Mouse (Mus musculus) limb, embryonic 11.5 days (tissue): Measurements from ENCODE around the gene P3h3. TPM values are rescaled to one million over a fixed set of nuclear protein-coding genes. Genes with fewer than 3 reads are reported as not detected.

Source experiments
- ATAC-seq: fragments of 200-750 bp; cut with Nextera tagmentation; 2 replicates; pipeline ENCODE4 v1.8.0; 2017; ENCODE audit warnings: low read depth; ENCODE audit not compliant: insufficient number of reproducible peaks, low FRiP score, low TSS enrichment
- DNase-seq: peaks from one replicate; pipeline ENCODE4 v3.0.0-alpha.2; 2015; ENCODE audit warnings: low spot score
- H3K27ac ChIP-seq: fragments of 300-500 bp; sonication (generic); replicated peaks from 2 replicates; pipeline ENCODE4 v1.5.1; 2014; ENCODE audit warnings: low read depth, mild to moderate bottlenecking, low read length
- H3K27me3 ChIP-seq: fragments of 300-500 bp; sonication (generic); 2 replicates; pipeline ENCODE4 v1.6.1; 2014; ENCODE audit warnings: mild to moderate bottlenecking, low read length, mixed read lengths; ENCODE audit not compliant: control insufficient read depth, insufficient read depth
- H3K36me3 ChIP-seq: fragments of 300-500 bp; sonication (generic); 2 replicates; pipeline ENCODE4 v1.6.1; 2014; ENCODE audit warnings: mild to moderate bottlenecking, low read length, moderate library complexity, mixed read lengths; ENCODE audit not compliant: control insufficient read depth, insufficient read depth
- H3K4me1 ChIP-seq: fragments of 300-500 bp; sonication (generic); 2 replicates; pipeline ENCODE4 v1.6.1; 2014; ENCODE audit warnings: low read length, mixed read lengths; ENCODE audit not compliant: control insufficient read depth, insufficient read depth
- H3K4me2 ChIP-seq: fragments of 300-500 bp; sonication (generic); 2 replicates; pipeline ENCODE4 v1.6.1; 2014; ENCODE audit warnings: low read depth, mild to moderate bottlenecking, moderate library complexity; ENCODE audit not compliant: severe bottlenecking
- H3K4me3 ChIP-seq: fragments of 300-500 bp; sonication (generic); 2 replicates; pipeline ENCODE4 v1.5.1; 2014; ENCODE audit warnings: low read depth, low read length
- H3K9ac ChIP-seq: fragments of 300-500 bp; sonication (generic); 2 replicates; pipeline ENCODE4 v1.6.1; 2014; ENCODE audit warnings: mild to moderate bottlenecking, low read length
- H3K9me3 ChIP-seq: fragments of 300-500 bp; sonication (generic); 2 replicates; pipeline ENCODE4 v1.6.1; 2016; ENCODE audit warnings: low read length; ENCODE audit not compliant: control insufficient read depth
- WGBS: fragments of 180-500 bp; shearing (Covaris S2); extraction: QIAGEN DNeasy Blood & Tissue Kit; methylation state at CpG from one replicate; pipeline ENCODE4 v1.1.7; 2014; 5-methylcytosine and 5-hydroxymethylcytosine counted together
- polyA plus RNA-seq: library from polyadenylated mRNA; unstranded; fragments of >200 nt; fragmentation: Nextera tagmentation; extraction: Ambion mirVana; gene quantifications from 2 replicates; pipeline ENCODE4 v1.2.1, GENCODE M21; 2014

Gene P3h3
- polyA plus RNA-seq, 1 experiment from 2014 or later, result 23.1 TPM

DNA sequence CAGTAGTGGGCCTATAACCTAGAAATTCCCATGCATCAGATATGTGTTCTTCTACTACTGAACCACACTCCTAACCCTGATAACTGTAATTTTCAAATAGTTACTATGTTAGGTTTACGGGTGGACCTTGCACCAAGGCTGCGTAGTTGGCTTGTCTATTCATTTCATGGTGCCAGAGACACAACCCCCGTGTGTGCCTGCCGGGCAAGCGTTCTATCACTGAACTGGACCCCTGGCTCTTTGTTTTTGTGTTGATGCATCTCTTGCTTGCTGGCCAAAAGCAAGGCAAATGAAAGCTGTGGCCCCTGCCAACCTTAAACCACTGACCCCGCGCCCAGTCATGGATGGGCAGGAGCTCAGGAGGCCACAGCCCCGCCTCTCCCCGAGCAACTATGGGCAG is 24.3 kb upstream of the P3h3 start:
- Histone ChIP-seq H3K4me2 (no peak overlapping the region), H3K9me3 (no peaks in the 10 kb centered on the region), H3K27me3 (no peaks in the 10 kb centered on the region), H3K36me3 (no peaks in the 10 kb centered on the region), H3K9ac (no peak overlapping the region), H3K27ac (no peak overlapping the region), H3K4me3 (no peak overlapping the region), H3K4me1 (no peaks in the 10 kb centered on the region)
- WGBS, result 92% methylated on average over 9 of the region's 9 CpGs
- ATAC-seq, result no peak
- no peak for DNase-seq

DNA sequence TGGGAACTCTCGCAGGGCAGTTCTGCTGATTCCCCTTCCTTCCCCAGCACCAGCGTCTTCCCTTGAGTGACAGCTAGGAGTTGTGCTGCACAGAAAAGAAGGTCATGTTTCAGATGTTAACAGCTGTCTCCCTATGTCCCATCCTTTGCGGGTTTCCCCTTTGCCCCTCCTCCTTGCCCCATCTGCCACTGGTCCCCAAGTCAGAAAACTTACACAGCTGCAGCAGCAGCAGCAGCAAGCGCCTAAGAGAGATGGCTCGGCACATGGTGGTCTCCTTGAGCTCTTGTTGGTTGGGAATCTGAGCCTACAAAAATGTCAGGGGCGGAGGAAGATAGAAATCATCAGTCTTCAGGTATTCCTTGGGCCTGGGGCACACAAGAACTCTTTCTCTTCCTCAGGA is 21.8 kb upstream of the P3h3 start:
- DNase-seq (no peak), ATAC-seq (no peak)
- Histone ChIP-seq H3K36me3 (no peaks in the 10 kb centered on the region), H3K4me3 (no peak overlapping the region), H3K9me3 (no peaks in the 10 kb centered on the region), H3K4me1 (no peaks in the 10 kb centered on the region), H3K4me2 (no peak overlapping the region), H3K27me3 (no peaks in the 10 kb centered on the region), H3K27ac (no peak overlapping the region), H3K9ac (no peak overlapping the region)
- WGBS, result 59% methylated on average over 6 of the region's 6 CpGs

DNA sequence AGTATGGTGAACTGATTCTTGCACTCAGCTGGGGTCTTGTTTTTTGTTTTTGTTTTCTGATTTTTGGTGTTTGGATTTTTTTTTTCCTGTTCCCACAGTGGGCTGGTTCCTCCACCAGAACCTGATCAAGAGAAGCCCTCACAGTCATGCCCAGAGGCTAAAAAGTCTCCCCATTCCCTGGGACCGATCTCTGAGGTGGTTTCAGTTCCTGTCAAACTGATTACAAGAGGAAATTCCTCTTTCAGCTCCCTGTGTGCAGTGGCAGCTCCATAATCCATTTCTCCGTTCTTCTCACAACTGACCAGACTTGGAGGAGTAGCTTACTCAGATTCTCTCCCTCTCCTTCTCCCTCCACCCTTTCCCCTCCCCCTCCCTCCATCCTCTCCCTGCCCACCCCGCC is 16.8 kb upstream of the P3h3 start:
- 60% methylated on average over 2 of the region's 3 CpGs for WGBS
- H3K4me1 ChIP-seq, result no peaks in the 10 kb centered on the region
- no peak overlapping the region for H3K4me2 ChIP-seq
- H3K9me3 ChIP-seq, result no peaks in the 10 kb centered on the region
- no peak overlapping the region for H3K27ac ChIP-seq
- no peak for DNase-seq
- ATAC-seq, result no peak
- H3K27me3 ChIP-seq, result no peaks in the 10 kb centered on the region
- H3K9ac ChIP-seq, result no peak overlapping the region
- H3K4me3 ChIP-seq, result no peak overlapping the region
- no peaks in the 10 kb centered on the region for H3K36me3 ChIP-seq

DNA sequence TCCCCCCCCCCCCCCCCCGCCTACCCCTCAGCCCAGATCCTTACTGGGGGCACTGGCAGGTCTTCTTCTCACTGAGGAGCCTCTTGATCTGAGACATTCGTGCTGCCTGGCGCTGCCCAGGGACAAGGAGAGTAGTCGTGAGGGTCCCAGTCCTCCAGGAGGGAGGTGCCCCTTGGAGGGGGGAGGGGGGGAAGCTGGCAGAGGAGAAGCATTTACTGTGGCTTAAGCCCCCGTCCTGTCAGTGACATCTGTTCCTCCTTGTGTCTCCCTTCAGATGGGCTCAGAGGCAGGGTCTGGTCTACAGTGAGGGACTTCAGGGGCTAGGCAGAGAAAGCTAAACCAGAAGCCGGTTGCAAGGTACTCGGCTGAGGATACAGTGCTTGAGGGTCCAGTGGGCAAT is 9.0 kb upstream of the P3h3 start:
- H3K27me3 ChIP-seq, result peaks cover 4% of the 10 kb centered on the region; the same call in 1 of the 2 replicates

DNA sequence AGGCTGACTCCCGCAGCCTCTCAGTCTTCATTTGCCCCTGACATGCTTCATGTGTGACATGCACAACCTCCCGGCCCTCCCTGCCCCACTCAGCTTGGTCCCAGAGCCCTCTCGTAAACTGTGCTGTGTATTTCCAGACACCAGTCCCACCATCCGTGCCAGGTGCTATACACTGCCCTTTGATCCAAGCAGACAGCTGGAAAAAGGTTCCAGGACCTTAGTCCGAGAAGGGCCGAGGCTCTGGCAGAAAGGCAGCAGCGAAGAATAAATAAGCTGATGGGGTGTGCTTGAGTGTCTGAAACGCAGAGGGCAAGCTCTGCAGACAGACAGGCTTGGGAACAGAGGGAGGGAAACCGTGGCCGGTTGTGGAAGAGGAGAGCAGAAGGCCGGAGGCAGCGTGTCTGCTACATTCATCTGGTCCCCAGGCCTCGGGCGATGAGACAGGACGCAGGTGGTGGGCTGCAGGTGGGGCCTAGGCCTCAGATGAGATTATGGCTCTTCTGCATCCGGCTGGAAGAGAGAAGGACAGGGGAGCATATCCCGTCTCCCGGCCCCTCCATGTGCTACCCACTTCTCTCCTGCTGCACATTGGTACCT is 8.3 kb upstream of the P3h3 start:
- H3K27me3 ChIP-seq, result peaks cover 4% of the 10 kb centered on the region; the same call in 1 of the 2 replicates
- H3K9me3 ChIP-seq, result no peaks in the 10 kb centered on the region
- H3K4me1 ChIP-seq, result peaks cover 24% of the 10 kb centered on the region
- H3K27ac ChIP-seq, result peak overlapping the region; percentile 40; the same call in 1 of the 2 replicates
- no peaks in the 10 kb centered on the region for H3K36me3 ChIP-seq
- WGBS, result 47% methylated on average over 17 of the region's 18 CpGs
- DNase-seq, result peak; percentile 51
- no peak overlapping the region for H3K4me2 ChIP-seq
- no peak overlapping the region for H3K9ac ChIP-seq
- no peak for ATAC-seq
- no peak overlapping the region for H3K4me3 ChIP-seq

More for the DNA sequence above, 9.0 kb upstream of the P3h3 start:
- H3K4me1 ChIP-seq, result peaks cover 20% of the 10 kb centered on the region
- no peak overlapping the region for H3K27ac ChIP-seq
- no peak for DNase-seq
- ATAC-seq, result no peak
- H3K36me3 ChIP-seq, result no peaks in the 10 kb centered on the region
- H3K9me3 ChIP-seq, result no peaks in the 10 kb centered on the region
- H3K9ac ChIP-seq, result peak overlapping the region; percentile 4; the same call in 1 of the 2 replicates
- WGBS, result 49% methylated on average over 6 of the region's 7 CpGs
- no peak overlapping the region for H3K4me2 ChIP-seq
- no peak overlapping the region for H3K4me3 ChIP-seq

DNA sequence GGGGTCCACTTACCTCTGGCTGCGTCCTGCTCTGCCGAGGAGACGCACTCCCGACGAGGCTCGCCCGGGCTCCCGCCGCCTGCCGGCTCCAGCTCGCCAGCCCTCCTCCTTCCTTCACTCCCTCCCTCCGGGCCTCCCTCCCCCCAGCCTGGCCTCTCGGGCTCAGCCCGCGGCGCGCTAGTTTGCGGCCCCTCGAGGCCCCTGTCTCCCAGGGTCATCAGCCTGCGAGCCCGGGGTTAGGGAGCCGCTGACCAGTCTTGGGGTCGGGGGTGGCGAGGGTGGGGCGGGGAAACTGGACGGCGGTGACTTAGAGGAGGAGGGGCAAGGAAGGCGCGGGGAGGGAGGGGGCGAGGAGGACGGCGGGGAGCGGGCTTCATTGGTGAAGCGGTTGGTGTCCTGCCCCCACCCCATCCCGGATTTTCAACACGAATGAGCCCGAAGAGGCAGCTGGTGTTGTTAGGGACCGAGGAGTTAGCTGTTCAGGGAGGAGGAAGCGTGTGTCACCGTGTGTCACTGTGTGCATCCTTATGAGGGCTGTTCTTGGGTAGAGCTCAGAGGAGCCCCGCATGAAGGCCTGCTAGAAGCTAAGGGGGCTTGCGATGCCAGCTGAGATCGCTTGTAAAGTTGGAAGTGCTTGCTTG is 6.2 kb upstream of the P3h3 start, which contains the start of gene Gpr162:
TSS of gene Gpr162 (minus strand) at position 326 of the 641 bp plus-strand sequence.
- Histone ChIP-seq H3K9ac (peak within 1 kb of the TSS; percentile 60), H3K27me3 (peaks cover 4% of the 10 kb centered on the region; the same call in 1 of the 2 replicates), H3K4me1 (peaks cover 28% of the 10 kb centered on the region), H3K9me3 (no peaks in the 10 kb centered on the region), H3K36me3 (no peaks in the 10 kb centered on the region), H3K4me3 (peak within 1 kb of the TSS; percentile 45), H3K27ac (0 out of 2 replicates have a peak within 1 kb of the TSS, but pooled peaks have one; percentile 0), H3K4me2 (peak within 1 kb of the TSS; percentile 88)
- ATAC-seq, result peak; percentile 37
- DNase-seq, result peak; percentile 80
- 1% methylated on average over 38 of the region's 43 CpGs for WGBS

DNA sequence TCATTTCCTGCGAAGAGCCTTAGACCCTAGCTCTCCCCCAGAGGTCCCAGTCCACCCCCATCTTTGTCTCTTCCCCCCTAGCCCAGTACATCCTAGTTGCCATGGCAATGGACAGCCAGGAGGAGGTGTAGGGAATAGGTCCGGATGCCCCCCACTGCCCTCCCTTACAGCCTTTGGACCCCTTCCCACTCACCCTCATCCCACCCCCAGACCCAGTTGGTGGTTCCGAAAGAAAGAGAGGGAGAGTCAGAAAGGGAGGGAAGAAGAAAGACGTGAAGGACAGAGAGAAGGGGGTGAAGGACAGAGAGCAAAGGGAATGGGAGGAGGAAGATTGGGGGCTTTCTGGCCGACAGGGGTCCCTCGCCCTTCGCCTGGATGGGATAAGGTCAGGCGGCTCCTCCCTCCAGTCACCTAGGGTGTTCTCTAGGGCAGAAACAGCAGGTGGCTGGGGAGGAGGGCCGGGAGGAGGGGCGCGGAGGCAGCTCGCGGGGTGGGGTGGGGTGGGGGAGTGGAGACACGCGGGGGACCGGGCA is 5.6 kb upstream of the P3h3 start:
- DNase-seq (no peak), ATAC-seq (peak; percentile 14)
- H3K36me3 ChIP-seq, result no peaks in the 10 kb centered on the region
- H3K27me3 ChIP-seq, result peaks cover 4% of the 10 kb centered on the region; the same call in 1 of the 2 replicates
- peak overlapping the region; percentile 88 for H3K4me2 ChIP-seq
- H3K9ac ChIP-seq, result peak overlapping the region; percentile 60
- no peaks in the 10 kb centered on the region for H3K9me3 ChIP-seq
- WGBS, result 0% methylated on average over 9 of the region's 16 CpGs
- peak overlapping the region; percentile 45 for H3K4me3 ChIP-seq
- H3K27ac ChIP-seq, result no peak overlapping the region
- H3K4me1 ChIP-seq, result peaks cover 34% of the 10 kb centered on the region

DNA sequence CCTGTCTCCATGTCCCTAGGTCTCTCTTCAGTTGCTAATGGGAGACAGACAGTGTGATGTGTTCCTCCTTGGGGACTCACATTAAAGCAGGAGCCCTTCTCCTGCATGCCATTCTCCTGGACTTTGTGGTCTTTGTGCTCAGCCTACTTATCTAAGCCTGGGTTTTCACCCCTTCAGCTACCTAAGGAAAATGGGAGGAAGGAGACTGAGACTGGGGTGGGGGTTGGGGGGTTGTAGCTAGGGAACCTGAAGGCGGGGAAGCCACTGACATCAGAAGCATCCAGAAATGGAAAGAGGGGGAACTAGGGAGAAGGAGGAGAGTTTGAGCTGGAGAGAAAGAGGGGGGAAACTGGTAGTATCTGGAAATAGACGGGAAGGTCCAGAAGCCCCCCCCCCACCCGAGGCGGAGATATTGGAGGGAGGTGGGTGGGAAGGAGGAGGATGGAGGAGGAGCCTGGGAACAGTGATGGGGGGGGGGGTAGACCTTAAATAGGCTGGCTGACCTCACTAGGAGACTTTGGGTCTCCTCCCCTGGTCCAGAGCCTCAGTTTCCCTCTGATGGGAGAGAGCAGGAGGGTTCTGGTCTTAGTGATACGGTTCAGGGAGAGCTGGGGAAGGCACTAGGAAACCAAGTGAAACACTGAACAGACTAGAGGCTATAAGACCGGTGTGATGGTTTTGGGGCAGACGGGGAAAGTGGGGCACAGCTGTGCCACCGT is 5.0 kb upstream of the P3h3 start:
- ATAC-seq, result no peak
- H3K27ac ChIP-seq, result no peak overlapping the region
- peak overlapping the region; percentile 35; the same call in 1 of the 2 replicates for H3K9ac ChIP-seq
- H3K4me1 ChIP-seq, result peaks cover 37% of the 10 kb centered on the region
- no peak for DNase-seq
- peaks cover 4% of the 10 kb centered on the region; the same call in 1 of the 2 replicates for H3K27me3 ChIP-seq
- H3K9me3 ChIP-seq, result no peaks in the 10 kb centered on the region
- WGBS, result 12% methylated on average over 8 of the region's 8 CpGs
- H3K4me3 ChIP-seq, result no peak overlapping the region
- peak overlapping the region; percentile 88; the same call in 1 of the 2 replicates for H3K4me2 ChIP-seq
- H3K36me3 ChIP-seq, result no peaks in the 10 kb centered on the region
